Mouse (Mus musculus): ENCODE measurements at regions not wholly inside any gene's neighbourhood (a gene's known extent, or its start where the extent isn't known, plus 50 kb on each side); places are given as distances from the start of the nearest gene placed in this dataset.
A peak's percentile ranks its signal among the peaks of the same experiment; 100 is the strongest.

GRCm38 (mm10) chr2:93097016-93097415 lies 51.0 kb upstream of the Prdm11 start:
- H3K36me3 ChIP-seq (ENCODE audit: insufficient read depth, low read length) = no peaks in the 10 kb centered on the region
- H3K4me3 ChIP-seq (ENCODE audit: low read depth, low read length) = no peak overlapping the region
- no peak overlapping the region for H3K4me2 ChIP-seq (ENCODE audit: low read depth, low read length, poor library complexity, severe bottlenecking)
- no peak overlapping the region for H3K9ac ChIP-seq (replicated peaks; ENCODE audit: low read length, poor library complexity, severe bottlenecking)
- no peak for DNase-seq (ENCODE audit: low spot score)
- no peaks in the 10 kb centered on the region for H3K9me3 ChIP-seq (ENCODE audit: low read length)
- no peak for ATAC-seq (ENCODE audit: low FRiP score)
- no peaks in the 10 kb centered on the region for H3K27me3 ChIP-seq (ENCODE audit: insufficient read depth, low read length)
- no peaks in the 10 kb centered on the region for H3K4me1 ChIP-seq (ENCODE audit: insufficient read depth, low read length)
- no peak for TF ChIP-seq CTCF (IDR thresholded peaks at IDR 0.05)
- 96% methylated on average over 2 of the region's 2 CpGs for WGBS
- no peak overlapping the region for H3K27ac ChIP-seq (ENCODE audit: low read depth, low read length)

- DNase-seq (ENCODE audit: low spot score) (peak; percentile 60), ATAC-seq (ENCODE audit: low FRiP score) (peak; percentile 56)
- 60% methylated on average over 6 of the region's 6 CpGs for WGBS
- Histone ChIP-seq H3K4me2 (ENCODE audit: low read depth, low read length, poor library complexity, severe bottlenecking) (no peak overlapping the region), H3K4me3 (ENCODE audit: low read depth, low read length) (no peak overlapping the region), H3K36me3 (ENCODE audit: insufficient read depth, low read length) (no peaks in the 10 kb centered on the region), H3K4me1 (ENCODE audit: insufficient read depth, low read length) (no peaks in the 10 kb centered on the region), H3K27ac (ENCODE audit: low read depth, low read length) (no peak overlapping the region), H3K9me3 (ENCODE audit: low read length) (no peaks in the 10 kb centered on the region), H3K9ac (replicated peaks; ENCODE audit: low read length, poor library complexity, severe bottlenecking) (no peak overlapping the region), H3K27me3 (ENCODE audit: insufficient read depth, low read length) (no peaks in the 10 kb centered on the region)
- TF ChIP-seq CTCF (IDR thresholded peaks at IDR 0.05) = no peak
Measured at GRCm38 (mm10) chr2:93096078-93096729, 50.2 kb upstream of the Prdm11 start.

Measured in midbrain, postnatal 0 days (tissue).